Mouse (Mus musculus): Measurements from ENCODE around the gene Med20.
"Not testable (repeated sequence)": the region's sequence is repeated elsewhere in the genome, so short reads cannot be mapped to it uniquely, and the experiment has no call there.

- not testable (repeated sequence) for TF ChIP-seq GATA1 (IDR thresholded peaks at IDR 0.05; ENCODE audit: borderline replicate concordance, low read length); FLI1 (IDR thresholded peaks at IDR 0.05; ENCODE audit: low read length)
These were observed 12.6 kb upstream of the Med20 start for GRCm38 (mm10) chr17:47598580-47599304.

All from megakaryocyte, embryonic 14.5 days (primary cell).